In the genomic region with DNA sequence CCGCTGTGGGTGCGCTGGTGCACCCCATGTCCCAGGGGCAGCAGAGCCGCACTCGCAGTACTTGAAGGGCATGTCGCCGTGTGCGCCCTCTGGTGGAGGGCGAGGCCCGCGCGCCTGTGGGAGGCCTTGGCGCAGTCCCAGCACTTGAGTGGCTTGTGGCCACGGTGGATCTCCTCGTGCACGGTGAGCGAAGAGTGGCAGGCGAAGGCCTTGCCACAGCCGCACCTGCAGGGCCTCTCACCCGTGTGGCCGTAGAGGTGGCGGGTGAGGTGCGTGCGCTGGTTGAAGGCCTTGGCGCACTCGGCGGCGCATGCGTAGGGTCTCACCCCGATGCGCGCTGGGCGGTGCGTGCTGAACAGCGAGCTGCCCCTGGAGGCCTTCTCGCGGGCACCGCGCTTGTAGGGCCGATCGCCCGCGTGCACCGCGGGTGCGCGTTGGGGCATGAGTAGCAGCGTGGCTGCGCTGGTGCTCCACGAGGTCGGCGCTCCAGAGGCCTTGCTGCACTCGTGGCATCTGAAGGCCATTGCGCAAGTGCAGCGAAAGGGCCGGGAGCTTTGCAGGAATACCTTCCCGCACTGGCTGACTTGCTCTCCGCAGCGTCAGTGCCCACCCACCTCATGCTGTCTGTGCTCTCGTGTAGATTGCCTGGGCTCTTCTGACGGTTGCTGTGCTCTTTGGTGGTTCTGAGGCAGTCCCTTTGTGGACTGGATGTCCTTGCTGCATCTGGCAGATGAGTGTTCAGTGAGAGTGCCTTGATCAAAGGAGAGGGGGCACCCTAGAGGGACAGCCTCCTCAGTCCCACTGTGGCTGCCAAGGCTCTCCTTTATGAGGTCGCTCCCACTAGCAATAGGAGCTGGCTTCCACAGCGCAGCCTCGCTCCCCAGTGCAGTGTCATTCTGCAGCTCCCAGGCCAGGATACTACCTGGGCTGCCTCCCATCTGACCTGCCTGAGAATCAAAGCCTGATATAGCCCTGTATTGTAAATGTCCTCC, we compare ENCODE assay signal across 8 mouse cellular contexts. TPM values are rescaled to one million over a fixed set of nuclear protein-coding genes. Genes with fewer than 3 reads are reported as not detected.
DNase-seq lines count a peak whose midpoint lies in the region; ATAC-seq and TF ChIP-seq lines count a peak whose summit lies in the region.

No protein-coding gene starts in this region.

- dilution Hi-C loops in CH12.LX (cut with MboI; ENCODE audit: extremely low pct_ligation_motif_present, extremely low pct_unique_long_range_greater_than_20kb, low sequenced_read_pairs): no loop called here

- TF ChIP-seq POLR2A in CH12.LX (IDR thresholded peaks at IDR 0.05; ENCODE audit: low read depth, low read length): no peak

- peaks cover 0 to 6% of the 10 kb centered on the region in 2 experiments; a peak in 1 of 4 replicates for H3K4me1 ChIP-seq in CH12.LX (ENCODE audit: control insufficient read depth in 1 of 2, insufficient read depth in 2 of 2)
- H3K4me1 ChIP-seq in embryonic facial prominence, embryonic 13.5 days: peaks cover 44% of the 10 kb centered on the region
- H3K4me1 ChIP-seq in heart, embryonic 13.5 days: peaks cover 29% of the 10 kb centered on the region
- peaks cover 10% of the 10 kb centered on the region for H3K4me1 ChIP-seq in kidney, embryonic 16.5 days (ENCODE audit: insufficient read depth, low read length)
- peaks cover 10% of the 10 kb centered on the region for H3K4me1 ChIP-seq in liver, postnatal 0 days (ENCODE audit: insufficient read depth)
- peaks cover 14% of the 10 kb centered on the region for H3K4me1 ChIP-seq in neural tube, embryonic 12.5 days

- H3K79me2 ChIP-seq in CH12.LX (replicated peaks; ENCODE audit: control insufficient read depth, extremely low read depth, insufficient read depth, poor library complexity, severe bottlenecking): no peaks in the 10 kb centered on the region

- no peak overlapping the region for H3K4me2 ChIP-seq in CH12.LX (ENCODE audit: insufficient read depth, low read depth, poor library complexity, severe bottlenecking)
- peak overlapping the region; percentile 86 for H3K4me2 ChIP-seq in embryonic facial prominence, embryonic 13.5 days
- H3K4me2 ChIP-seq in heart, embryonic 13.5 days: peak overlapping the region; percentile 80
- peak overlapping the region; percentile 82 for H3K4me2 ChIP-seq in kidney, embryonic 16.5 days (replicated peaks; ENCODE audit: low read depth, low read length)
- H3K4me2 ChIP-seq in liver, postnatal 0 days (ENCODE audit: low read depth, low read length): peak overlapping the region; percentile 65
- H3K4me2 ChIP-seq in neural tube, embryonic 12.5 days (replicated peaks): peak overlapping the region; percentile 86

- peaks cover 3% of the 10 kb centered on the region for H3K9me3 ChIP-seq in CH12.LX (replicated peaks; ENCODE audit: low read length)
- no peaks in the 10 kb centered on the region for H3K9me3 ChIP-seq in embryonic facial prominence, embryonic 13.5 days
- 0 out of 2 replicates have a peak, but pooled peaks cover 3% of the 10 kb centered on the region for H3K9me3 ChIP-seq in heart, embryonic 13.5 days
- no peaks in the 10 kb centered on the region for H3K9me3 ChIP-seq in kidney, embryonic 16.5 days (ENCODE audit: low read length)
- no peaks in the 10 kb centered on the region for H3K9me3 ChIP-seq in liver, postnatal 0 days (ENCODE audit: low read length)
- H3K9me3 ChIP-seq in neural tube, embryonic 12.5 days: no peaks in the 10 kb centered on the region

- no peak overlapping the region for H3K4me3 ChIP-seq in CH12.LX (replicated peaks in 1 of 3; ENCODE audit: low read depth in 2 of 3, low read length in 2 of 3, poor library complexity in 1 of 3)
- H3K4me3 ChIP-seq in embryonic facial prominence, embryonic 13.5 days: peak overlapping the region; percentile 53
- H3K4me3 ChIP-seq in heart, embryonic 13.5 days: peak overlapping the region; percentile 57
- H3K4me3 ChIP-seq in kidney, embryonic 16.5 days (ENCODE audit: low read length): peak overlapping the region; percentile 56
- peak overlapping the region; percentile 27 for H3K4me3 ChIP-seq in liver, postnatal 0 days (ENCODE audit: low read depth, low read length)
- peak overlapping the region; percentile 48 for H3K4me3 ChIP-seq in neural tube, embryonic 12.5 days

- no peak overlapping the region for H3K9ac ChIP-seq in CH12.LX (ENCODE audit: insufficient read depth, low read depth)
- H3K9ac ChIP-seq in embryonic facial prominence, embryonic 13.5 days: peak overlapping the region; percentile 77
- H3K9ac ChIP-seq in heart, embryonic 13.5 days: peak overlapping the region; percentile 82
- peak overlapping the region; percentile 77 for H3K9ac ChIP-seq in kidney, embryonic 16.5 days (replicated peaks; ENCODE audit: low read length)
- H3K9ac ChIP-seq in liver, postnatal 0 days (replicated peaks): no peak overlapping the region; the same call in 1 of the 2 replicates
- peak overlapping the region; percentile 50 for H3K9ac ChIP-seq in neural tube, embryonic 12.5 days

- in situ Hi-C loops in CH12.LX (cut with MboI; ENCODE audit: low pct_ligation_motif_present, low pct_unique_long_range_greater_than_20kb, low sequenced_read_pairs): no loop called here

- WGBS in embryonic facial prominence, embryonic 13.5 days: under 1% methylated on average over 63 of the region's 63 CpGs
- WGBS in heart, embryonic 13.5 days: 2% methylated on average over 63 of the region's 63 CpGs
- 2% methylated on average over 63 of the region's 63 CpGs for WGBS in kidney, embryonic 16.5 days
- 6% methylated on average over 56 of the region's 63 CpGs for WGBS in liver, postnatal 0 days (ENCODE audit: insufficient replicate concordance)
- WGBS in neural tube, embryonic 12.5 days: 1% methylated on average over 63 of the region's 63 CpGs

- DNase-seq in CH12.LX (ENCODE audit: extremely low read depth): peak; percentile 37
- peak; percentile 69 to 79 for DNase-seq in adrenal gland, postnatal 36 days
- peak; percentile 84 for DNase-seq in liver, postnatal 0 days
- DNase-seq in thymus, postnatal 0 days (ENCODE audit: low spot score): peak; percentile 90

- ATAC-seq in embryonic facial prominence, embryonic 13.5 days (ENCODE audit: insufficient number of reproducible peaks, insufficient read depth, low FRiP score, low TSS enrichment, low read depth): peak; percentile 76
- peak; percentile 33; the same call in 1 of the 2 replicates for ATAC-seq in heart, embryonic 13.5 days (ENCODE audit: extremely low read depth, insufficient number of reproducible peaks, low FRiP score, low TSS enrichment)
- ATAC-seq in kidney, embryonic 16.5 days (ENCODE audit: low FRiP score, low TSS enrichment): peak; percentile 82
- ATAC-seq in liver, postnatal 0 days: peak; percentile 84
- peak; percentile 88 for ATAC-seq in neural tube, embryonic 12.5 days (ENCODE audit: low FRiP score, low read depth)

- TF ChIP-seq EP300 in CH12.LX (IDR thresholded peaks at IDR 0.05; ENCODE audit: low read length): no peak
- TF ChIP-seq EP300 in liver, postnatal 0 days (IDR thresholded peaks at IDR 0.05; ENCODE audit: low read depth): no peak

- H3K36me3 ChIP-seq in CH12.LX (replicated peaks in 1 of 2; ENCODE audit: control insufficient read depth in 1 of 2, insufficient read depth in 1 of 2, low read length in 1 of 2): no peaks in the 10 kb centered on the region
- no peaks in the 10 kb centered on the region for H3K36me3 ChIP-seq in embryonic facial prominence, embryonic 13.5 days
- H3K36me3 ChIP-seq in heart, embryonic 13.5 days: no peaks in the 10 kb centered on the region
- H3K36me3 ChIP-seq in kidney, embryonic 16.5 days (ENCODE audit: insufficient read depth, low read length): no peaks in the 10 kb centered on the region
- H3K36me3 ChIP-seq in liver, postnatal 0 days (replicated peaks; ENCODE audit: insufficient read depth, low read length): no peaks in the 10 kb centered on the region
- no peaks in the 10 kb centered on the region for H3K36me3 ChIP-seq in neural tube, embryonic 12.5 days

- peak; percentile 6 for TF ChIP-seq RAD21 in CH12.LX (IDR thresholded peaks at IDR 0.05; ENCODE audit: low read depth, low read length)

- H3K27me3 ChIP-seq in CH12.LX (replicated peaks): peaks cover 46% of the 10 kb centered on the region
- H3K27me3 ChIP-seq in embryonic facial prominence, embryonic 13.5 days: no peaks in the 10 kb centered on the region
- peaks cover 71% of the 10 kb centered on the region for H3K27me3 ChIP-seq in heart, embryonic 13.5 days (replicated peaks)
- peaks cover 23% of the 10 kb centered on the region for H3K27me3 ChIP-seq in kidney, embryonic 16.5 days (ENCODE audit: insufficient read depth, low read length)
- H3K27me3 ChIP-seq in liver, postnatal 0 days (ENCODE audit: insufficient read depth, low read length): peaks cover 32% of the 10 kb centered on the region; the same call in 1 of the 2 replicates
- peaks cover 36% of the 10 kb centered on the region for H3K27me3 ChIP-seq in neural tube, embryonic 12.5 days (replicated peaks)

- H3K27ac ChIP-seq in CH12.LX (ENCODE audit: insufficient read depth, low read depth): no peak overlapping the region
- H3K27ac ChIP-seq in embryonic facial prominence, embryonic 13.5 days: peak overlapping the region; percentile 55
- no peak overlapping the region for H3K27ac ChIP-seq in heart, embryonic 13.5 days (replicated peaks)
- H3K27ac ChIP-seq in kidney, embryonic 16.5 days (ENCODE audit: low read length): no peak overlapping the region
- H3K27ac ChIP-seq in liver, postnatal 0 days (ENCODE audit: low read depth): no peak overlapping the region
- H3K27ac ChIP-seq in neural tube, embryonic 12.5 days: no peak overlapping the region

- peak; percentile 27 to 73; a peak in 3 of 4 replicates for TF ChIP-seq CTCF in CH12.LX (conservative IDR thresholded peaks at IDR 0.05 in 1 of 2, IDR thresholded peaks at IDR 0.05 in 1 of 2; ENCODE audit: low read depth in 2 of 2, low read length in 2 of 2)
- peak; percentile 94 for TF ChIP-seq CTCF in liver, postnatal 0 days (IDR thresholded peaks at IDR 0.05; ENCODE audit: low read depth)

RNA-seq across cellular contexts. Expression of a gene that starts 17.2 kb away (rescaled TPM):
- 0.08 TPM in 1 of 2 replicates, not detected in the other for total RNA-seq in CH12.LX (2012; rRNA removed)
- total RNA-seq in CH12.LX (2014; rRNA removed): not detected in 2 replicates
- not detected in 2 replicates for polyA plus RNA-seq in CH12.LX (2012; ENCODE audit: insufficient read length, low read depth)
- total RNA-seq in adrenal gland, postnatal 36 days (2021): not detected
- polyA plus RNA-seq in embryonic facial prominence, embryonic 13.5 days (2015; fragmentation: Nextera tagmentation; extraction: Ambion mirVana): 0.36 and 0.45 TPM in 2 replicates
- not detected in 2 replicates for polyA plus RNA-seq in heart, embryonic 13.5 days (2015; fragmentation: Nextera tagmentation; extraction: Ambion mirVana)
- 0.09 TPM in 1 of 2 replicates, not detected in the other for polyA plus RNA-seq in kidney, embryonic 16.5 days (2015; fragmentation: Nextera tagmentation; extraction: Ambion mirVana)
- polyA plus RNA-seq in liver, postnatal 0 days (2015; fragmentation: Nextera tagmentation; extraction: Ambion mirVana): not detected in 2 replicates
- polyA plus RNA-seq in neural tube, embryonic 12.5 days (2016; fragmentation: Nextera tagmentation; extraction: Ambion mirVana): 1.1 and 1.6 TPM in 2 replicates
- polyA plus RNA-seq in thymus, postnatal 0 days (2015; fragmentation: Nextera tagmentation; extraction: Ambion mirVana): not detected in 2 replicates

RNA-seq across cellular contexts. Expression of a gene that starts 18.6 kb away (rescaled TPM):
- total RNA-seq in CH12.LX (2012; rRNA removed): not detected in 2 replicates
- not detected in 2 replicates for total RNA-seq in CH12.LX (2014; rRNA removed)
- polyA plus RNA-seq in CH12.LX (2012; ENCODE audit: insufficient read length, low read depth): not detected in 2 replicates
- total RNA-seq in adrenal gland, postnatal 36 days (2021): 10 to 100 TPM in 1 of 2 experiments, 1 to 10 TPM in 1; 8.6 to 11.6 TPM
- polyA plus RNA-seq in embryonic facial prominence, embryonic 13.5 days (2015; fragmentation: Nextera tagmentation; extraction: Ambion mirVana): 30.9 and 39.0 TPM in 2 replicates
- 7.0 and 8.2 TPM in 2 replicates for polyA plus RNA-seq in heart, embryonic 13.5 days (2015; fragmentation: Nextera tagmentation; extraction: Ambion mirVana)
- 8.1 and 8.9 TPM in 2 replicates for polyA plus RNA-seq in kidney, embryonic 16.5 days (2015; fragmentation: Nextera tagmentation; extraction: Ambion mirVana)
- polyA plus RNA-seq in liver, postnatal 0 days (2015; fragmentation: Nextera tagmentation; extraction: Ambion mirVana): 0.97 and 1.6 TPM in 2 replicates
- polyA plus RNA-seq in neural tube, embryonic 12.5 days (2016; fragmentation: Nextera tagmentation; extraction: Ambion mirVana): 13.5 and 13.9 TPM in 2 replicates
- 3.6 and 4.3 TPM in 2 replicates for polyA plus RNA-seq in thymus, postnatal 0 days (2015; fragmentation: Nextera tagmentation; extraction: Ambion mirVana)

RNA-seq across cellular contexts. Expression of a gene that starts 22.5 kb away (rescaled TPM):
- 1.6 and 1.9 TPM in 2 replicates for total RNA-seq in CH12.LX (2012; rRNA removed)
- total RNA-seq in CH12.LX (2014; rRNA removed): 1.5 TPM in 2 replicates
- 2.5 and 3.9 TPM in 2 replicates for polyA plus RNA-seq in CH12.LX (2012; ENCODE audit: insufficient read length, low read depth)
- 1 to 10 TPM; 1.7 to 2.3 TPM for total RNA-seq in adrenal gland, postnatal 36 days (2021)
- 2.2 and 3.0 TPM in 2 replicates for polyA plus RNA-seq in embryonic facial prominence, embryonic 13.5 days (2015; fragmentation: Nextera tagmentation; extraction: Ambion mirVana)
- 1.1 and 1.8 TPM in 2 replicates for polyA plus RNA-seq in heart, embryonic 13.5 days (2015; fragmentation: Nextera tagmentation; extraction: Ambion mirVana)
- 35.7 and 48.6 TPM in 2 replicates for polyA plus RNA-seq in kidney, embryonic 16.5 days (2015; fragmentation: Nextera tagmentation; extraction: Ambion mirVana)
- polyA plus RNA-seq in liver, postnatal 0 days (2015; fragmentation: Nextera tagmentation; extraction: Ambion mirVana): 0.26 and 0.52 TPM in 2 replicates
- polyA plus RNA-seq in neural tube, embryonic 12.5 days (2016; fragmentation: Nextera tagmentation; extraction: Ambion mirVana): 3.7 and 4.7 TPM in 2 replicates
- polyA plus RNA-seq in thymus, postnatal 0 days (2015; fragmentation: Nextera tagmentation; extraction: Ambion mirVana): 0.83 and 1.3 TPM in 2 replicates

RNA-seq across cellular contexts. Expression of a gene that starts 56.3 kb away (rescaled TPM):
- total RNA-seq in CH12.LX (2012; rRNA removed): not detected in 2 replicates
- not detected in 2 replicates for total RNA-seq in CH12.LX (2014; rRNA removed)
- not detected in 2 replicates for polyA plus RNA-seq in CH12.LX (2012; ENCODE audit: insufficient read length, low read depth)
- total RNA-seq in adrenal gland, postnatal 36 days (2021): 10 to 100 TPM; 38.3 to 43.1 TPM
- 88.8 and 97.7 TPM in 2 replicates for polyA plus RNA-seq in embryonic facial prominence, embryonic 13.5 days (2015; fragmentation: Nextera tagmentation; extraction: Ambion mirVana)
- polyA plus RNA-seq in heart, embryonic 13.5 days (2015; fragmentation: Nextera tagmentation; extraction: Ambion mirVana): 40.6 and 43.9 TPM in 2 replicates
- polyA plus RNA-seq in kidney, embryonic 16.5 days (2015; fragmentation: Nextera tagmentation; extraction: Ambion mirVana): 69.8 and 72.0 TPM in 2 replicates
- polyA plus RNA-seq in liver, postnatal 0 days (2015; fragmentation: Nextera tagmentation; extraction: Ambion mirVana): 7.8 and 8.0 TPM in 2 replicates
- polyA plus RNA-seq in neural tube, embryonic 12.5 days (2016; fragmentation: Nextera tagmentation; extraction: Ambion mirVana): 63.6 and 66.6 TPM in 2 replicates
- polyA plus RNA-seq in thymus, postnatal 0 days (2015; fragmentation: Nextera tagmentation; extraction: Ambion mirVana): 27.6 and 30.2 TPM in 2 replicates

Comparison
In these comparisons a context has a peak if more than half of its experiments do, and no peak if none do; other contexts are left out.
1. DNase-seq: peak in every context shown above with its lines; median percentile 90 in thymus, postnatal 0 days; 84 in liver, postnatal 0 days; 74 in adrenal gland, postnatal 36 days; 37 in CH12.LX.
2. H3K4me3 ChIP-seq: peak in embryonic facial prominence, embryonic 13.5 days (single experiment), heart, embryonic 13.5 days (single experiment), kidney, embryonic 16.5 days (single experiment), liver, postnatal 0 days (single experiment) and neural tube, embryonic 12.5 days (single experiment); none in CH12.LX (0 of 3).
3. H3K9ac ChIP-seq: peak in embryonic facial prominence, embryonic 13.5 days (single experiment), heart, embryonic 13.5 days (single experiment), kidney, embryonic 16.5 days (single experiment) and neural tube, embryonic 12.5 days (single experiment); none in CH12.LX (single experiment) and liver, postnatal 0 days (single experiment).
4. ATAC-seq: peak in every context shown above with its lines; median percentile 88 in neural tube, embryonic 12.5 days; 84 in liver, postnatal 0 days; 82 in kidney, embryonic 16.5 days; 76 in embryonic facial prominence, embryonic 13.5 days; 33 in heart, embryonic 13.5 days.